Mouse (Mus musculus) E14TG2a.4 (cell line): ENCODE data around the gene Zfhx3.

ENCODE experiments used
- H3K27me3 ChIP-seq: 2 replicates; pipeline ENCODE4 v1.6.1; 2014; ENCODE audit warnings: low read length, control low read depth; ENCODE audit not compliant: insufficient read depth
- H3K36me3 ChIP-seq: 2 replicates; pipeline ENCODE4 v1.6.1; 2014; ENCODE audit warnings: low read length, control low read depth; ENCODE audit not compliant: insufficient read depth
- H3K4me1 ChIP-seq: replicated peaks from 2 replicates; pipeline ENCODE4 v1.6.1; 2014; ENCODE audit warnings: low read depth, low read length, control low read depth
- H3K4me3 ChIP-seq: replicated peaks from 2 replicates; pipeline ENCODE4 v1.5.1; 2014; ENCODE audit warnings: mild to moderate bottlenecking, low read length
- H3K9me3 ChIP-seq: 2 replicates; pipeline ENCODE4 v1.6.1; 2014; ENCODE audit warnings: low read length, control low read depth
- CTCF ChIP-seq: conservative IDR thresholded peaks from 2 replicates; pipeline ENCODE4 v1.5.1; 2014; ENCODE audit warnings: low read length
- NANOG ChIP-seq: IDR thresholded peaks from 2 replicates; pipeline ENCODE4 v1.6.1; 2014; ENCODE audit warnings: borderline replicate concordance, low read length, mixed read lengths
- POU5F1 ChIP-seq: IDR thresholded peaks from 2 replicates; pipeline ENCODE4 v1.6.1; 2014; ENCODE audit warnings: low read length, borderline replicate concordance

The Zfhx3 gene

GRCm38 (mm10) chr8:108362421-108362820 lies 420.0 kb downstream of the Zfhx3 start:
- no peaks in the 10 kb centered on the region for H3K36me3 ChIP-seq
- H3K27me3 ChIP-seq: no peaks in the 10 kb centered on the region
- no peak for TF ChIP-seq NANOG
- no peak for TF ChIP-seq POU5F1
- TF ChIP-seq CTCF: no peak
- peaks cover 9% of the 10 kb centered on the region; the same call in 1 of the 2 replicates for H3K4me1 ChIP-seq
- no peak overlapping the region for H3K4me3 ChIP-seq
- H3K9me3 ChIP-seq: no peaks in the 10 kb centered on the region

DNA sequence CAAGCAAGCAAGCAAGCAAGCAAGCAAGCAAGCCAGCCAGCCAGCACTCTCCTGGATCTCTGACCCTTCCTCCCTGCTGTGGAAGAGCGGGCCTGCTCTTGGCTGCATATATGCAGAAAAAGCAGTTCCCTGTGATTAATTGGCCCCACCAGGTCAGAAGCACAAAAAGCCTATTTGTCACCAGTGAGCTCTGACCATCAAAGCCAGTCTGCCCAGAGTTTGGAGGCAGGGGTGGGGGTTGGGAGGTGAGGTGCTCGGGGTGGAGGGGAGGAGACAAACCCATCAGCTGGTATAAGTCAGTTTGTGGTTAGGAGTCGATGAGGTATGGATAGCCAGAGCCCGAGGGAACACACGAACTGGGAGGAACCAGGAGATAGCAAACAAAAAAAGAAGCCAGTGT lies 421.0 kb downstream of the Zfhx3 start:
- Histone ChIP-seq H3K4me3 (no peak overlapping the region), H3K4me1 (peaks cover 9% of the 10 kb centered on the region; the same call in 1 of the 2 replicates), H3K36me3 (no peaks in the 10 kb centered on the region), H3K9me3 (no peaks in the 10 kb centered on the region), H3K27me3 (no peaks in the 10 kb centered on the region)
- no peak for TF ChIP-seq CTCF
- TF ChIP-seq POU5F1: no peak
- no peak for TF ChIP-seq NANOG

GRCm38 (mm10) chr8:108363856-108364255 lies 421.4 kb downstream of the Zfhx3 start:
- H3K4me1 ChIP-seq: peaks cover 9% of the 10 kb centered on the region; the same call in 1 of the 2 replicates
- H3K9me3 ChIP-seq: no peaks in the 10 kb centered on the region
- H3K27me3 ChIP-seq: no peaks in the 10 kb centered on the region
- TF ChIP-seq NANOG (no peak), POU5F1 (no peak), CTCF (no peak)
- no peaks in the 10 kb centered on the region for H3K36me3 ChIP-seq
- H3K4me3 ChIP-seq: no peak overlapping the region

DNA sequence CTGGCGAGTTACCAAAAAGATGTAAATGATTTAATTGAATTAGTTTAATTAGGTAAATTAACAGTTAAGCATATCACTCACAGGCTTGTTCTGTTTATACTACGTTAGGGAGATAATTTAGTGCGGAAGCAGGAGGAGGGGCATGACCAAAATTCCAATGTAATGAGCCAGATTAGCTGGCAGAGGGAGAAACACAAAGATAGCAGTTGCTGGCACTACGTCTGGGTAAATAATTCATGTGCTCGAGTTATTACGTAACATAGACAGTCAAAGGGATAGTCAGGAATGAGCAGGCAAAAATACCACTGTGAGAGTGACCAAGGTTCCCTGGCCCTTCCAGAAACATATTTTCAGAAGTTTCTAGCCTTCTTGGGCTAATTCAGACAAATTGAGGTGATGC lies 426.6 kb downstream of the Zfhx3 start:
- TF ChIP-seq NANOG (no peak), CTCF (no peak), POU5F1 (no peak)
- no peaks in the 10 kb centered on the region for H3K36me3 ChIP-seq
- no peaks in the 10 kb centered on the region for H3K9me3 ChIP-seq
- 0 out of 2 replicates have a peak, but pooled peaks cover 2% of the 10 kb centered on the region for H3K27me3 ChIP-seq
- H3K4me1 ChIP-seq: 0 out of 2 replicates have a peak, but pooled peaks cover under 1% of the 10 kb centered on the region
- no peak overlapping the region for H3K4me3 ChIP-seq

- H3K4me1 ChIP-seq: no peaks in the 10 kb centered on the region
- no peaks in the 10 kb centered on the region for H3K9me3 ChIP-seq
- H3K4me3 ChIP-seq: no peak overlapping the region
- H3K27me3 ChIP-seq: 0 out of 2 replicates have a peak, but pooled peaks cover 2% of the 10 kb centered on the region
- TF ChIP-seq NANOG: no peak
- no peak for TF ChIP-seq POU5F1
- no peak for TF ChIP-seq CTCF
- H3K36me3 ChIP-seq: no peaks in the 10 kb centered on the region
Measured at GRCm38 (mm10) chr8:108370731-108371130, 428.3 kb downstream of the Zfhx3 start.

GRCm38 (mm10) chr8:108373046-108373445 lies 430.6 kb downstream of the Zfhx3 start:
- H3K9me3 ChIP-seq: no peaks in the 10 kb centered on the region
- H3K4me3 ChIP-seq: no peak overlapping the region
- no peaks in the 10 kb centered on the region for H3K4me1 ChIP-seq
- no peaks in the 10 kb centered on the region for H3K36me3 ChIP-seq
- no peak for TF ChIP-seq CTCF
- no peak for TF ChIP-seq NANOG
- TF ChIP-seq POU5F1: no peak
- H3K27me3 ChIP-seq: 0 out of 2 replicates have a peak, but pooled peaks cover 2% of the 10 kb centered on the region

DNA sequence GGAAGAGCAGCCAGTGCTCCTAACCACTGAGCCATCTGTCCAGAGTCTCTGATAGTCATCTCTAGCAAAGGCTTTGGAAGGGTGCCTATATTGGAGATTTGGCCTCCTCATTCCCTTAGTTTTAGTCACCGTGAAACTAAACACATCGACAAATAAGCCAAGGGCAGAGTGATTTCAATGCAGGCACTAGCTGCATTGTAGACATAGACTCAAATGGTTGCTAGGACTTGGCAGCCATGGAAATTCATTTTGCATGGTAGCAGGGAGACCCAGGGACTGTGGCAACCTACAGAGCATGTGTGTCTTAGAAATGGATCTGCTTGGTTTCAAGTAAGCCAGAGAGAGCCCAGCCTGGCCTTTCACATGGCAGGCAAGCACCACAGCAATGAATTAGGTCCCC lies 435.6 kb downstream of the Zfhx3 start:
- H3K9me3 ChIP-seq: no peaks in the 10 kb centered on the region
- no peak for TF ChIP-seq CTCF
- no peak for TF ChIP-seq NANOG
- TF ChIP-seq POU5F1: no peak
- no peaks in the 10 kb centered on the region for H3K36me3 ChIP-seq
- no peak overlapping the region for H3K4me3 ChIP-seq
- no peaks in the 10 kb centered on the region for H3K4me1 ChIP-seq
- 0 out of 2 replicates have a peak, but pooled peaks cover 3% of the 10 kb centered on the region for H3K27me3 ChIP-seq

DNA sequence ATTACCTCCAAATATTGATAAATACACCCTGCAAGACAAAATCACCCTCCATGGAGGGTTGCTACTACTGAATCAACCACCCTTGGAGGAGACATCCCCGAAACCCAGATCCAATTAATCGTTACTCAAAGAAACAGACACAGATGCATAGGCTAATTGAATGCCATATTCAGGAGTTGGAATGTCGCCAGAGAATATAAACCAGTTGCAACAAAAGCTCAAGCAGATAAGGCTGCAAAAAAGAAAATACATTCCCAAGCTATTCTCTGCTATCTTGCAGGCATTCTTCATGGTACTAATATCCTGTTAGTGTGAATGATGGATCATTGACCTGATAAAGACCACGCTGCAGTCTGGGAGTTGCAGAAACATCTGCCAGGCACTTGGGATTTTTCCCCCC lies 440.7 kb downstream of the Zfhx3 start:
- H3K27me3 ChIP-seq: 0 out of 2 replicates have a peak, but pooled peaks cover 7% of the 10 kb centered on the region
- no peaks in the 10 kb centered on the region for H3K36me3 ChIP-seq
- TF ChIP-seq NANOG: no peak
- peaks cover 12% of the 10 kb centered on the region for H3K4me1 ChIP-seq
- H3K4me3 ChIP-seq: no peak overlapping the region
- no peaks in the 10 kb centered on the region for H3K9me3 ChIP-seq
